Mouse (Mus musculus): ENCODE data around the gene Tmem54. TPM values are rescaled to one million over a fixed set of nuclear protein-coding genes. Genes with fewer than 3 reads are reported as not detected.

Gene Tmem54
- total RNA-seq, 2 experiments from 2014 or later = not detected

DNA sequence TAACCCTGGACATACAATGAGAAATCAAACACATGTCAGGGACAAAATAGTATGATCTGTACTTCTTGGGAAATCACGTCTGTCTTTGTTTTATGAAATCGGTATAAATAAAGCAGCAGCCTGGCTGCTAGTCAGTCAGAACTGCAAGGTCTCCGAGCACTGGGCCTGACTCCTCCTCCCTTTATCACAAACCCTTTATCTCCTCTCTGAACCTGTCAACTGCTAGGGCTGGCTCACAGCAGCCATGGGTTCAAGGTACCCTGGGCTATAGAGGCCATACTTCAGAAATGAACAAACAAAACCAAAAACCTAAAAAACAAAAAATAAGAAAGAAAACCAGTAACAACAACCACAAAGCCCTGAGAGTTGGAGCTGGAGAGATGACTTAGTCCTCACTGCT lies 53.2 kb downstream of the Tmem54 start:
- DNase-seq = no peak

DNA sequence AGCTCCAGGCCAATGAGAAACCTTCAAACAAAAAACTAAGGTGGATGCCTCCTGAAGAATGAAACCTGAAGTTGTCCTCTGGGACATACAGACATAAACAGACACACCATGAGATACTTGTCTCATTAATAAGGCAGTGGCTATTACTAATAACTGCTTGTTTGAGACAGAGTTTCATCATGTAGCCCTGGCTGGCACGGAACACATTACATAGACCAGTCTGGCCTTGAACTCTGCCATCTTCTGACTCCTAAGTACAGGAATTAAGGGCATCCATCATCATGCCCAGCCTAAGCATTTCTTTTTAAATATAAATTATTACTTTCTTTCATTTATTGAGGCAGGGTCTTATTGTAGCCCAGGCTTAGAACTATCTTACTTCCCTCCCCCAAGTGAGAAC lies 55.7 kb downstream of the Tmem54 start:
- DNase-seq = no peak

Other genes starting within 250 kb of the Tmem54 start
- gene Trim62, start 222.0 kb upstream of the Tmem54 start, total RNA-seq (2021) = 1 to 10 TPM; 3.2 to 3.7 TPM
- gene Azin2, start 143.1 kb upstream of the Tmem54 start, total RNA-seq (2021) = 1 to 10 TPM; 7.7 to 8.7 TPM
- 100 to 1,000 TPM; 104 to 105 TPM for gene Ak2, start 113.6 kb upstream of the Tmem54 start, total RNA-seq (2021)
- gene Rnf19b, start 47.3 kb upstream of the Tmem54 start, total RNA-seq (2021) = 10 to 100 TPM; 27.0 to 27.9 TPM
- gene Hpca, start 16.5 kb downstream of the Tmem54 start, total RNA-seq (2021) = under 1 TPM; 0.25 to 0.69 TPM
- gene Fndc5, start 31.5 kb downstream of the Tmem54 start, total RNA-seq (2021) = 100 to 1,000 TPM; 101 to 105 TPM
- gene S100pbp, start 84.2 kb downstream of the Tmem54 start, total RNA-seq (2021) = 10 to 100 TPM; 22.5 to 24.2 TPM
- gene Yars, start 84.2 kb downstream of the Tmem54 start, total RNA-seq (2021) = 10 to 100 TPM; 44.7 to 45.0 TPM
- 1 to 10 TPM; 6.5 to 8.6 TPM for gene C77080, start 155.9 kb downstream of the Tmem54 start, total RNA-seq (2021)
- gene Sync, start 182.1 kb downstream of the Tmem54 start, total RNA-seq (2021) = 1 to 10 TPM; 8.7 to 9.5 TPM
- gene Rbbp4, start 229.8 kb downstream of the Tmem54 start, total RNA-seq (2021) = 100 to 1,000 TPM; 195 to 199 TPM
- 10 to 100 TPM; 20.6 to 22.2 TPM for gene Zbtb8os, start 230.1 kb downstream of the Tmem54 start, total RNA-seq (2021)